Mouse (Mus musculus) forelimb bud, embryonic 11.5 days (tissue): Measurements from ENCODE around the gene Nupr1.
"Not testable (repeated sequence)": the region's sequence is repeated elsewhere in the genome, so short reads cannot be mapped to it uniquely, and the experiment has no call there.

Experiments
- DNase-seq: peaks from one replicate; pipeline ENCODE4 v3.0.0-alpha.2; 2012; ENCODE audit warnings: low read depth, low spot score

Nupr1 gene

DNA sequence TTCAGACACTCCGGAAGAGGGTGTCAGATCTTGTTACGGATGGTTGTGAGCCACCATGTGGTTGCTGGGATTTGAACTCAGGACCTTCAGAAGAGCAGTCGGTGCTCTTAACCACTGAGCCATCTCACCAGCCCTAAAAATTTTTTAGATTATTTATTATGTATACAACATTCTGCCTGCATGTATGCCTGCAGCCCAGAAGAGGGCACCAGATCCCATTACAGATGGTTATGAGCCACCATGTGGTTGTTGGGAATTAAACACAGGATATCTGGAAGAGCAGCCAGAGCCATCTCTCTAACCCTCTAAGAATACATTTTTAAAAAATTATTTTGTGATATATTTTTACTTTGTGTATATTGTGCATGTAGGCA is 12.6 kb upstream of the Nupr1 start:
- not testable (repeated sequence) for DNase-seq

GRCm38 (mm10) chr7:126642545-126643243 is 12.0 kb upstream of the Nupr1 start:
- no peak for DNase-seq

DNA sequence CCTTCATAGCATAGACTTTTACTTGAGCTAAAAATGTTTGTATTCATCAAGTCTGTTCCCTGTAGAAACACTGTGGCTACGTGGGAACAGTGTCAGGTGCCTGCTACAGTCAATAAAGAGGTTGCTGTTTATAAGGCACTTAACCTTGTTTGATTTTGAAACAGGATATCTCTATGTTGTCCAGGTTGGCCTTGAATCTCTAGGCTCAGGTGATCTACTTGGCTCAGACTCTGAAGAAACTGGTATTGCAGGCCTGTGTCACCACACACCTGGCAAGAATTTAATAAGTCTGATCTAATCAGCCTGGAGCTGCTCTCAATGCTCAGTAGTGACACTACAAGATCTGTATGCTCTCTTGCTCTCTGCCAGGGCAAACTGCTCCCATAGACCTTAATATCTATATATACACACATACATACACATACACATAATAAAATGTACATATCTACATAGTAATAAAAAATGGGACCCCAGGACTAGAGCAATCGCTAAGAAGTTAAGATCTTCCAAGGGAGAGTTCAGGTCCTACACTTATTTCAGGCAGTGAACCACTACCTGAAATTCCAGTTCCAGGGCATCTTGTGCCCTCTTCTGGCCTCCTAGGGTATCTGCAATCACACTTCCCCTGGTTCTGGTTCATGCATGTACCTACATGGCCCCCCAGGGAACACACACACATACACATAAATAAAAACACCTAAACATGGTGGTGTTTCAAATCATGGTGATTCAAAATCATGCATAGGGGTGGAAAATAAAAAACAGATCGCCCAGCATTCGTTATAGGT is 6.3 kb upstream of the Nupr1 start:
- DNase-seq: peak; percentile 44

- DNase-seq: no peak
Observed at GRCm38 (mm10) chr7:126635375-126635774, 4.7 kb upstream of the Nupr1 start.

DNA sequence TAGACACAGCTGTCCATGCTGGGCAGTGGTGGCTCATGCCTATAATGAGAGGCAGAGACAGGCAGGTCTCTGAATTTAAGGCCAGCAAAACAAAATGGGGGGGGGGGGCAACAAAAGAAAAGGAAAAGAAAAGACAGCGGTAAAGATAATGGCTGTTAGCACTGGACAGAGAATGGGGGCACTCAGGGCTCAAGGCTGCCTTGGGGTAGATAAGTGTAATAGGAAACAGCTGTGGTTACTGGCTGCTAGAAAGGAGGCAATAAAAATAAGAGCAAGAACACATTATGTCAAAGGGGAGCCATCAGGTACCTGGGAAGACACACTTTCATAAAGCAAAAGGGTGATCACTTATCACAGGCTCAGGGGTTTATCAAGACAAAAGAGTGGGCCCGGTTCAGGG is 1.8 kb upstream of the Nupr1 start:
- no peak for DNase-seq

GRCm38 (mm10) chr7:126629915-126630314 is 746 bp downstream of the Nupr1 start:
- no peak for DNase-seq

DNA sequence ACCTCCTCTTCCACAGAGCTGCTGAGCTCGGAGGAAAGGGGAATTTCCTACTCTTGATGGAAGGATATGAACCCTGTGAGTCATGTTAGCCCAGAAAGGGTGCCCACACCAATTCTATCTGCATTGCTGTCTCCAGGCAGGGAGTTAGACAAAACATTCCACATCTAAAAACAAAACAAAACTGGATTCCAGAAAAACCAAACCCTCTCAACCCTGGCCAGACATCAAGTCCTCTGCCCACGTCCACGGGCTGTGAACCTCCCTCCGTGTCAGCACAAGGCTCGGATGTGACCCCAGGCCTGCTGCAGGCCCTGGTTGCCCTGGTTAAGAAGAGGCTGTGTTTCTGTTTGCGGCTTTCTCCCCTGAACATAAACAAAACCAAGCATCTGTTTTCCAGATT is 2.5 kb downstream of the Nupr1 start:
- no peak for DNase-seq

DNA sequence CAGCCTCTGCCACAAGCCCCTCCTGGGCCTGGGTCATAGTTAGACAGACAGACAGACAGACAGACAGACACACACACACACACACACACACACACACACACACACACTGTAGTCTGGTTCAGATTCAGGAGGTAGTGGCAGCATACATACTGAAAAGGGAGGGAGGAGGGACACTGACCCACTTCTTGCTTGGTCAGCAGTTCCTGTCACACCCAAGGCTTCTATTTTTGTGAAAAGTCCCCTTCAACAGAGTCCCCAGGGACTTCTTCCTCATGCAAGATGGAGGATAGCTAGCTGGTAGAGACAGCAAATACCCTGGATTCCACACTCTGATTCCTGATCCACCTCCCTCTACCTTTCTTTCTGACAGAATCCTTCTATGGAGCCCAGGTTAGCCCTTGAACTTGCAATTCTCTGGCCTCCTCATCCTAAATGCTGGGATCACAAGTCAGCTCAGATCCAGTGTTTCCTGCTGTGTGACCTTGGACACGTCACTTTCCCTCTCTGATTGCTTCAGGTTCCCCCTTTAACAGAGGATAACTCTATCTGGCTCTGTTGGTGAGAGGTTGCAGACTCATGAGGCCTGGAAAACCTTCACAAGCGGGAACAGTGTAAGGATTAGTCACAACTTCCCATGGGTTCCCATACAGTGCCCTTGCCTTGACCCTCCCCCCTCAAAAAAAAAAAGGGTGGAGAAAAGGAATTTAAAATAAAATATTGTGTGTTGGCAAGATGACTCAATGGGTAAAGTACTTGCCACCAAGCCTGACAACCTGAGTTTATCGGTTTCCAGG is 4.7 kb downstream of the Nupr1 start:
- DNase-seq: no peak

- no peak for DNase-seq
Observed at GRCm38 (mm10) chr7:126625369-126625768, 5.3 kb downstream of the Nupr1 start.

DNA sequence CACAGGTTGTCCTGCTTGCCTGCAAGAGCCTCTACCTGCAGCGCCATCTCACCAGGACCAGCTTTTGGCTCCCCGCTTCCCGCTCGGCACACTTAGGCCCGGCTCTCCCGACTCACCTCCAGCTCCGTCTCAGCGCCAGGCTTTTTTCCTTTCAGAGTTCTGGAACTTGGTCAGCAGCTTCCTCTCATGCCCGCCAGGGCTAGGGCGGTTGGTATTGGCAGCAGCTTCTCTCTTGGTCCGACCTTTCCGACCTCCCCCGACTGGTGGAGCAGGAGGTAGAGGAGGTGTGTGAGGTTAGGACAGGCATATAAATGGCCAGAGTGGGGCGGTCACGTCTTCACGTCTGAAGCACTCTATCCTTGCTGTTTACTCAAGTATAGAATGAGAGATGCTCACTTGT is 5.9 kb downstream of the Nupr1 start:
- DNase-seq: no peak

DNA sequence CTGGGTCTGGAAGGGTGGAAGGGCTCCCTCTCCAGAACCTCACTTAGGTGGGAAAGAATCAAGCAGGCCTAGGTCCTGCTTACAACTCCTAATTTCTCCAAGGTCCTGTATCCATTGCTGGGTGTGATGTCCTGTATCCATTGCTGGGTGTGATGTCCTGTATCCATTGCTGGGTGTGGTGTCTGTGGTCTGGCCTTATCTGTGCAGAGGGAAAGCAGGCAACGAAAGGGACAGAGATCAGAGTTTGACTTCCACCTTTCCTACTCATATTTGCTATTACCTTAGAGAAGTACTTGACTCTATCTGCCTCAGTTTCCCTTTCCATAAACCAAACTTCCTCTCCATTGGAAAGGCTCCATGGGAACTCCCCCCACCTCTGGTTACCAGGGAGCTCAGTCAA is 7.3 kb downstream of the Nupr1 start:
- no peak for DNase-seq

GRCm38 (mm10) chr7:126621452-126622359 is 9.0 kb downstream of the Nupr1 start:
- no peak for DNase-seq

DNA sequence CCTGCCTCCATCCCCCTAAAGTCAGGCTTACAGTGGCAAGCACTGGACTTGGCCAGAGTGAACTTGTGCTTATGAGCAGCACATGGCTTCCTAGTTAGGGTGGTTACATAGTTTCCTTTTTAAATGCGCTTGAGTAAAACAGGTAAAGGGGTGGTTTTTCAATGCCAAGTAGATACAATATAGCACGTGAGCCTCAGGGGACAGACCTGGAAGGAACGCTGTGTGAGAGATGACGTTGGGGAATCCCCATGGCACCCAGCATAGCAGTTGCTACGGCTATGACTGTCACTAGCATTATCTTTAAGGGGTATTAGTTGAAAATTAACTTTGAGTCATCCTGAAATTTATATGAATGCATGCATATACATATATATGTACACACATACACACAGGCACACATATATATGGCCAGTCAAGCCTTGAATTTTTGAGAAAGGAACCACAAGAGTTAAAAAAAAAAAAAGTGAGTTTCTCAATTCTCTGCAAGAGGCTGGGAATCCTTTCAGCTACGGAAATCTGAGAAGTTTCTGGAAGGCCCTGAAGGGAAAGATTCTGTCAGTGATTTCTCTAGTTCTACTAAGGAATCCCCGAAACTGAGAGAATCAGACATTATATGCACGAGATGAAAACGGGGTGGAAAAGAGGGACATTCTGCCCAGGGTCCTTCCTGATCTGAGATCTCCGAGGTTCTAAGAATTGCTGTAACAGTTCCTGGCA is 10.9 kb downstream of the Nupr1 start:
- DNase-seq: no peak

- no peak for DNase-seq
Observed at GRCm38 (mm10) chr7:126616707-126617106, 14.0 kb downstream of the Nupr1 start.

DNA sequence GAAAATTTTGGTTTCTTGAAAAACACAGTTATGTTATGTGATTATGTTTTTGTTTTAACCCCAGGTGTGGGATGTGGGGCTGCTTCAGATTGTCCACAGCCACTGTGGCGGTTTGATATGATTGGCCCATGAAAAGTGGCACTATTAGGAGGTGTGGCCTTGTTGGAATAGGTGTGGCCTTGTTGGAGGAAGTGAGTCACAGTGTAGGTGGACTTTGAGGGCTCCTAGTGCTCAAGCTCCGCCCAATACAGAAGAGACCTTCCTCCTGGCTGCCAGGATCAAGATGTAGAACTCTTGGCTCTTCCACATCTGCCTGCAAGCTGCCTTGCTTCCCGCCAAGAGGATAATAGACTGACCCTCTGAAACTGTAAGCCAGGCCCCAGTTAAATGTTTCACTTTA is 17.9 kb downstream of the Nupr1 start:
- no peak for DNase-seq

GRCm38 (mm10) chr7:126607796-126608195 is 22.9 kb downstream of the Nupr1 start:
- no peak for DNase-seq

- no peak for DNase-seq
Observed at GRCm38 (mm10) chr7:126607064-126607463, 23.6 kb downstream of the Nupr1 start.

- DNase-seq: no peak
Observed at GRCm38 (mm10) chr7:126606611-126607010, 24.1 kb downstream of the Nupr1 start.

GRCm38 (mm10) chr7:126602650-126603049 is 28.0 kb downstream of the Nupr1 start:
- no peak for DNase-seq

DNA sequence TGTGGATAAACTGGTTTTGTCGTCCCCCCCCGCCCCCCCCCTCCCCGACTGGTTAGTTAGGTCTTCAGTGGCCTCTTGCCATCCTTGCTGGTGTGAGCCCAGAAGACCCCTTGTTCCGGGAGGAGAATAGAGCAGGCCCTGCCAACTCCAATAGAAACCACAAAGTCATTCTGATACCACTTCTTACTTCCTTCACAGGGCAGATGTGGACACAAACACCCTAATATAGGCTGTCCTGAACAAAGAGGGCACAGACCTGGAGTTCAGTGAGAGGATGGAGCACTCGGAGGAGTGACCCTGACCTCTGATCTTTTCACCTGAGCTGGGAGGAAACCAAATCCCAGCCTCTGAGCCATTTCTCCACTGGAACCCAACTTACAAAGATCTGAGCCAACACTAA is 28.8 kb downstream of the Nupr1 start:
- DNase-seq: no peak

DNA sequence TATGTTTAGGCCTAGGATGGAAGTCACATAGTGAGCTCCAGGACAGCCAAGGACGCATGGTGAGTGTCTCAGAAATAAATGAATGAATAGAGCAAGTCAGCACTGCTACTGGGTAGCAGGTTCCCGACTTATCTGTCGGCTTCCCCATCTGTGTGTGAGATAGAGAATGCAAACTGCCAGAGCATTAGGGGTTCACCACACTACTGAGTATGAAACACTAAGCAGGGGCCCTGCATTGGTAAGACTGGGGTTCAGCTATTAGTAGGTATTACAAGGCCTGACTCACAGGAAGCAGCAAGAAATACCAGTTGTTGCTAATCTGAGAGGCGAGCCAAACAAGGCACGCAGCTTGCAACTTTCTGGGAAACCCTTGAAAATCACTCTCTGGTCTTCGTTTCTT is 31.7 kb downstream of the Nupr1 start:
- no peak for DNase-seq
